Mouse (Mus musculus): ENCODE results near the gene Scn4b. TPM values are rescaled to one million over a fixed set of nuclear protein-coding genes. Genes with fewer than 3 reads are reported as not detected.

The Scn4b gene
- polyA plus RNA-seq, 1 experiment from 2014 or later: 0.11 TPM

DNA sequence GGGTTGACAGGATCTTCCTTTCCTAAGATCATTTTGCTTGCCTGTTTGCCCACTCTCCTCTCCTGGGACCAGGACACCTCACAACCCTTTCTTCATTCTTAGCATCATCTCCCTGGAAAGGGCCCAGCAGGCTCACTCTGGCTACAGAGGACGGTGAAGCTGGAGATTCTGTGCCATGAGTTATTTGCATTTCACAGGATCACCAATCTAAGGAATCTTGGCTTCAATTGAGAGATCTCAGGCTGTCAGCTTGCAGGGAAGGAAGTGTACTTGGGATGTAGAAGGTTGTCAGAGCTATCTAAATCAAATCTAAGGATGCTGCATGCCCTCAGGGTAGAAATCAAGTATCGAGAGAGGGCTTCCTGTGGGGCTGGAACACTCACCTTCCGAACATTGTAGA is 35.3 kb downstream of the Scn4b start:
- Histone ChIP-seq H3K27me3 (no peaks in the 10 kb centered on the region), H3K9ac (no peak overlapping the region), H3K4me1 (replicated peaks) (no peaks in the 10 kb centered on the region), H3K4me2 (no peak overlapping the region), H3K9me3 (no peaks in the 10 kb centered on the region), H3K27ac (replicated peaks) (no peak overlapping the region), H3K4me3 (no peak overlapping the region), H3K36me3 (no peaks in the 10 kb centered on the region)
- 66% methylated on average over 3 of the region's 3 CpGs for WGBS
- no peak for ATAC-seq (ENCODE audit: low read depth)

GRCm38 (mm10) chr9:45179282-45179681 is 41.1 kb downstream of the Scn4b start:
- Histone ChIP-seq H3K4me1 (replicated peaks) (no peaks in the 10 kb centered on the region), H3K4me3 (no peak overlapping the region), H3K27ac (replicated peaks) (no peak overlapping the region), H3K9me3 (no peaks in the 10 kb centered on the region), H3K9ac (no peak overlapping the region), H3K36me3 (no peaks in the 10 kb centered on the region), H3K27me3 (no peaks in the 10 kb centered on the region), H3K4me2 (no peak overlapping the region)
- 83% methylated on average over 5 of the region's 5 CpGs for WGBS
- ATAC-seq (ENCODE audit: low read depth): no peak

DNA sequence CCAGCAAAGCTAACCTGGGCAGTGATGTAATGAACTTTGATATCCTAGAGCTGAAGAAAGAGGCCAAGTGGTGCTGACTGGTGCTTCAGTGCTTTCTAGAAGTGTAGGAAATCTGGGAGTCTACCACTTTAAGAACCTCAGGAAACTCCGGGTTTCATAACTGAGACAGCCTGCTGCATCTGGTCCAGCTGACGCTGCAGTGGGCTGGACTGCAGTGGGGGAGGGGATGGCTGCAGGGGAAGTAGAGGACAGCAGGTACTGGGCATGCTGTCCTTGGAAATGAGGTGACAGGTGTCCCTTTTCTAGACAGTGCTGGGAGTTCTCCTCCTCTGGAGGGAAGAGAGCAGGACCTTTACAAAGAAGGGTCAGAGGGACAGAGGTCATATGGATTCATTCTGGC is 43.6 kb downstream of the Scn4b start, which contains the start of gene BC049352:
Gene BC049352 (plus strand): TSS at position 238 of the 400 bp plus-strand sequence.
- no peak within 1 kb of the TSS for H3K9ac ChIP-seq
- no peak for ATAC-seq (ENCODE audit: low read depth)

DNA sequence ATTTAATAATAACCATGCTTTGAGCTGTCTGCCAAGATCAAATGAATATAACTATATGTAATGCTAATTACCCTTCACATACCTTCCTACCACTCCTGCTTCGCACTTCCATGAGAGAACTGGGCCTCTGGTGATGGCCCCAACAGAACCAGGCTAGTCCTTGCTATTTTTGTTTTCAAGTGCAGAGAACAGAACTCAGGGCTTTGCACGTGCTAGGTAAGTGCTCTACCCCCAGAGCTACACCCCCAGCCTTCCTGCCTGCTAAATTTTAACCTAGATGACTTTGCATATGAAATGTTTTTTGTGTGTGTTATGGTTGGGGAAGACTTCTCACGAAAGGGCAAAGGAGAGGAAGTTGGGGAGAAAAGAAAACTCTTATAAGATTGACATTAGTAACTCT is 44.3 kb downstream of the Scn4b start:
- Histone ChIP-seq H3K4me3 (no peak overlapping the region), H3K36me3 (no peaks in the 10 kb centered on the region), H3K27me3 (no peaks in the 10 kb centered on the region), H3K27ac (replicated peaks) (no peak overlapping the region), H3K9ac (no peak overlapping the region), H3K4me2 (no peak overlapping the region), H3K9me3 (no peaks in the 10 kb centered on the region), H3K4me1 (replicated peaks) (no peaks in the 10 kb centered on the region)
- 63% methylated on average over 3 of the region's 3 CpGs for WGBS
- no peak for ATAC-seq (ENCODE audit: low read depth)

More for the DNA sequence above, 43.6 kb downstream of the Scn4b start, which contains the start of gene BC049352:
- H3K4me2 ChIP-seq: no peak within 1 kb of the TSS
- H3K27ac ChIP-seq (replicated peaks): no peak within 1 kb of the TSS
- H3K36me3 ChIP-seq: no peaks in the 10 kb centered on the region
- no peaks in the 10 kb centered on the region for H3K4me1 ChIP-seq (replicated peaks)
- H3K9me3 ChIP-seq: no peaks in the 10 kb centered on the region
- no peaks in the 10 kb centered on the region for H3K27me3 ChIP-seq
- no peak within 1 kb of the TSS for H3K4me3 ChIP-seq
- WGBS: 30% methylated on average over 2 of the region's 2 CpGs

GRCm38 (mm10) chr9:45183266-45183665 is 45.1 kb downstream of the Scn4b start:
- no peaks in the 10 kb centered on the region for H3K36me3 ChIP-seq
- H3K27me3 ChIP-seq: no peaks in the 10 kb centered on the region
- ATAC-seq (ENCODE audit: low read depth): no peak
- H3K4me3 ChIP-seq: no peak overlapping the region
- no peak overlapping the region for H3K9ac ChIP-seq
- no peak overlapping the region for H3K4me2 ChIP-seq
- 81% methylated on average over 6 of the region's 6 CpGs for WGBS
- no peak overlapping the region for H3K27ac ChIP-seq (replicated peaks)
- no peaks in the 10 kb centered on the region for H3K9me3 ChIP-seq
- no peaks in the 10 kb centered on the region for H3K4me1 ChIP-seq (replicated peaks)

DNA sequence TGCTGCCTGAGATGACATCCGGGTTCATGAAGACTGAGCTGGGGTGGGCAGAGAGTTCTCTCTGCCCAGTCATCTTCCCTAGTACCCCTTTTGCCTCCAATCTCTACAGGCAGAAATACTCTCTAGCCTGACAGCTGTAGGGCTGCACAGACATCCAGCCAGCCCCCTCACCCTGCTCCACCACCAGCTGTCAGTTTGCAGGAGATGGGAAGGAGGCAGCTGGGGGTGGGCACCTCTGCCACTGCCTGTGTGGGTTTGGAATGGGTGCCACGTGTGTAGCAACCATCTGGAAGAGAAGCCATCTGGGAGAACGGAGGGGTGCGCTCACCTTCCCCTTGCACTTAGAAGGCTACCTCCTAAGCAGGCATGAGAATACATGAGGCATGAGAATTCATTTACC is 47.1 kb downstream of the Scn4b start:
- H3K9me3 ChIP-seq: no peaks in the 10 kb centered on the region
- H3K4me1 ChIP-seq (replicated peaks): no peaks in the 10 kb centered on the region
- ATAC-seq (ENCODE audit: low read depth): no peak
- no peak overlapping the region for H3K4me3 ChIP-seq
- H3K9ac ChIP-seq: no peak overlapping the region
- H3K36me3 ChIP-seq: no peaks in the 10 kb centered on the region
- H3K4me2 ChIP-seq: no peak overlapping the region
- H3K27ac ChIP-seq (replicated peaks): no peak overlapping the region
- 83% methylated on average over 4 of the region's 4 CpGs for WGBS
- H3K27me3 ChIP-seq: no peaks in the 10 kb centered on the region

GRCm38 (mm10) chr9:45188570-45189563 is 50.7 kb downstream of the Scn4b start:
- Histone ChIP-seq H3K4me1 (replicated peaks) (no peaks in the 10 kb centered on the region), H3K4me3 (no peak overlapping the region), H3K9ac (no peak overlapping the region), H3K4me2 (no peak overlapping the region), H3K27me3 (no peaks in the 10 kb centered on the region), H3K36me3 (no peaks in the 10 kb centered on the region), H3K27ac (replicated peaks) (no peak overlapping the region), H3K9me3 (no peaks in the 10 kb centered on the region)
- WGBS: 93% methylated on average over 10 of the region's 10 CpGs
- ATAC-seq (ENCODE audit: low read depth): no peak

DNA sequence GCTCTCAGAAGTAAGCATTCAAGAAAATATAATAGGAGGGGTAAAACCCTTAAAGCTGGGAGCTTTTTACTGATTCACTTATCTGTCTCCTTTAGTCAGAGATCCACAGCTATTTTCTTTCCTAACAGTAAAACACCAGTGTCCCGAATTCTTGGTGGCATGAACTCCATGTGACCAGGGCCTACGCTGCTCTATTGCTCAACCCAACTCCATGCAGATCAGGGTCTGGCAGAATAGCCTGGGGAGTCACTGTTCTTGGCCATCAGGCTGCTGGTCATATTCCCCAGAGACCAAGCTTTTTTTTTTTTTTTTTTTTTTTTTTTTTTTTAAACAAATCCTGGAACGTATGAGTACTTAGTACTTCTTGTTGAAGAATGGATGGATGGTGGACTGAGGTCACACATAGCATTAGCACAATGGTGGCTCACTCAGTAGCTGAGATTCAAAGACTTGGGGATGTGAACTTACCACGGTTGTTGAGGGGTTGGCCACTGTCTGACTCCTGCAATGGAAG is 51.5 kb downstream of the Scn4b start:
- H3K27ac ChIP-seq (replicated peaks): no peak overlapping the region
- no peaks in the 10 kb centered on the region for H3K36me3 ChIP-seq
- H3K9ac ChIP-seq: no peak overlapping the region
- no peak overlapping the region for H3K4me2 ChIP-seq
- 90% methylated on average over 4 of the region's 4 CpGs for WGBS
- no peak for ATAC-seq (ENCODE audit: low read depth)
- H3K27me3 ChIP-seq: no peaks in the 10 kb centered on the region
- H3K4me3 ChIP-seq: no peak overlapping the region
- H3K9me3 ChIP-seq: no peaks in the 10 kb centered on the region
- no peaks in the 10 kb centered on the region for H3K4me1 ChIP-seq (replicated peaks)

GRCm38 (mm10) chr9:45195468-45195867 is 57.3 kb downstream of the Scn4b start:
- H3K27ac ChIP-seq (replicated peaks): no peak overlapping the region
- 73% methylated on average over 4 of the region's 4 CpGs for WGBS
- H3K36me3 ChIP-seq: no peaks in the 10 kb centered on the region
- no peaks in the 10 kb centered on the region for H3K9me3 ChIP-seq
- H3K9ac ChIP-seq: no peak overlapping the region
- no peaks in the 10 kb centered on the region for H3K4me1 ChIP-seq (replicated peaks)
- no peak overlapping the region for H3K4me3 ChIP-seq
- H3K27me3 ChIP-seq: no peaks in the 10 kb centered on the region
- H3K4me2 ChIP-seq: no peak overlapping the region
- no peak for ATAC-seq (ENCODE audit: low read depth)

DNA sequence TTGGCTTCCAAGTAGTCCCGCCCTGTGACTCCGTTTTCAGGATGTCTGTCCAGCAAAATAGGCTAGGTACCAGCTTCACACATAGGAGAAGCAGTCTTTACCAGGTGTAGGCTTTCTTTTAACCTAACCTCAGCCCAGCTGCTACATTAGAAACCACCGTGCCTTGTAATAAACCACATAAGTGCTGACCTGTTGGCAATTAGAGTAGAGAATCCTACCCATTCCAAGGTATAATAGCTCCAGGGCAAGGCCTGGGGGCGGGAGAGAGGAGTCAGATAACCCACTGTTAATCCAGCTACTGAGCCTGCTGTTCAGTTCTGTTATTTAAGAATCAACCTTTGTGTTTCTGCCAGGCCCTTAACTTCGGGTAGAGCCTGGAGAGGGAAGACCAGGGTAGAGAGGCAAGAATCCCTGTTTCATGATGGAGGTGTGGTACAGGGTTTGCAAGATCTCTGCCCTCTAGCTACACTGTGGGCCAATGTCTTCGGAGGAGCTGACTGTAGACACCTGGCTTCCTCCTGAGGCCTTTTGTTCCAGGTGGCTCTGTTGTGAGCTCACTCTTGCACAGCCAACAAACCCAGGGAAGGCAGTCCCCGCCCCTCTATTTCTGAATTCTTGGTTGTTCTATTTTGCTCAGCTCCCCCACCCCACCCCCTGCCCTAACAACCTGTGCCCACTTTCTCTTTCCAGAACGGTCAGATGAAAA is 58.1 kb downstream of the Scn4b start:
- Histone ChIP-seq H3K4me1 (replicated peaks) (no peaks in the 10 kb centered on the region), H3K27ac (replicated peaks) (no peak overlapping the region), H3K4me2 (no peak overlapping the region), H3K4me3 (no peak overlapping the region), H3K9me3 (no peaks in the 10 kb centered on the region), H3K27me3 (no peaks in the 10 kb centered on the region), H3K9ac (no peak overlapping the region), H3K36me3 (no peaks in the 10 kb centered on the region)
- ATAC-seq (ENCODE audit: low read depth): no peak
- WGBS: 75% methylated on average over 8 of the region's 8 CpGs

DNA sequence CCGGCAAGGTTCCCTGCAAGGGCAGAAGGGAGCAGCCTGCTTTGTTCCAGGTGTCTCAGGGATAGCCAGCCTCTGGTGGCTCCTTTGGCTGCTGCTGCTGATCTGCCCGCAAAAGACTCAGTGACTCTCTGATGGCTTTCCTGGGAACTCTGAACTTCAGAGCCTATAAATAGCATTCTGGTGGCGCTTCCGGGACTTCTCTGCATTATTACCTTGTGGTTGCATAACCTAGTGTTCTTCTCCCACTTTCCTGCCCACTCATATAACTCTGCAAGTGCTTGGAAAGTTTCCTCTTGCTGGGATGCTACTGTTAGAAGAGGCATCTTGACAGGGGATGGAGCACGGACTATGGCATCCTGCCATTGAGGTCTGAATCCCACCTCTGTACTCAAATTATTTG is 59.4 kb downstream of the Scn4b start:
- Histone ChIP-seq H3K9me3 (no peaks in the 10 kb centered on the region), H3K27me3 (no peaks in the 10 kb centered on the region), H3K27ac (replicated peaks) (no peak overlapping the region), H3K4me1 (replicated peaks) (no peaks in the 10 kb centered on the region), H3K9ac (no peak overlapping the region), H3K4me2 (no peak overlapping the region), H3K36me3 (no peaks in the 10 kb centered on the region), H3K4me3 (no peak overlapping the region)
- WGBS: 86% methylated on average over 5 of the region's 5 CpGs
- ATAC-seq (ENCODE audit: low read depth): no peak

GRCm38 (mm10) chr9:45201319-45201947 is 63.2 kb downstream of the Scn4b start:
- H3K36me3 ChIP-seq: no peaks in the 10 kb centered on the region
- no peaks in the 10 kb centered on the region for H3K9me3 ChIP-seq
- 89% methylated on average over 5 of the region's 5 CpGs for WGBS
- H3K4me1 ChIP-seq (replicated peaks): no peaks in the 10 kb centered on the region
- no peak overlapping the region for H3K27ac ChIP-seq (replicated peaks)
- no peak overlapping the region for H3K4me3 ChIP-seq
- H3K4me2 ChIP-seq: no peak overlapping the region
- H3K27me3 ChIP-seq: no peaks in the 10 kb centered on the region
- no peak overlapping the region for H3K9ac ChIP-seq
- no peak for ATAC-seq (ENCODE audit: low read depth)
